18 mouse cellular contexts compared by ENCODE assay signal in genomic region chr1:154139488-154139887, GRCm38 (mm10).
DNase-seq lines count a peak whose midpoint lies in the region; TF ChIP-seq lines count a peak whose summit lies in the region.
"Had no signal": no experiment of that assay in that cellular context is flagged by ENCODE, and none has a peak within 500 bp of the region (broad histone marks: within the 10 kb centered on the region; RNA-seq: fewer than 3 reads in every experiment).

No protein-coding gene starts in this region.

- peak; percentile 39 for DNase-seq in gastrocnemius, adult 2 months
- no peak for DNase-seq in gastrocnemius, postnatal 4 days (ENCODE audit: low spot score in 2 of 2)
- DNase-seq in left cerebral cortex, postnatal 14 days (ENCODE audit: low spot score in 2 of 2) = peak; percentile 40 to 48
- DNase-seq in left cerebral cortex, postnatal 4 days = no peak
- DNase-seq in frontal cortex, adult 2 months (ENCODE audit: extremely low spot score in 1 of 2, low spot score in 1 of 2) = peak; percentile 61 to 72
- peak; percentile 40 to 69 for DNase-seq in layer of hippocampus, postnatal 36 days
- DNase-seq in embryo, embryonic 10.5 days (ENCODE audit: low spot score) = no peak
- DNase-seq: heart, postnatal 14 days; kidney, adult 11 months; right cerebral cortex, postnatal 25 days; thymus, postnatal 14 days had no signal

- intact Hi-C loops in gastrocnemius, adult 2 months (cut with DNase I) = no loop called here
- intact Hi-C loops in left cerebral cortex, postnatal 14 days (cut with DNase I) = no loop called here
- intact Hi-C loops in left cerebral cortex, postnatal 4 days (cut with DNase I) = no loop called here

- no peak overlapping the region for H3K4me3 ChIP-seq in gastrocnemius, adult 2 months
- H3K4me3 ChIP-seq: embryonic facial prominence, embryonic 13.5 days; forebrain, embryonic 10.5 days; hindbrain, embryonic 15.5 days; limb, embryonic 13.5 days; liver, embryonic 15.5 days; midbrain, embryonic 13.5 days had no signal

- no peak overlapping the region for H3K27ac ChIP-seq in gastrocnemius, adult 2 months
- H3K27ac ChIP-seq: embryonic facial prominence, embryonic 13.5 days; forebrain, embryonic 10.5 days; hindbrain, embryonic 15.5 days; kidney, postnatal 0 days; limb, embryonic 13.5 days; liver, embryonic 15.5 days; midbrain, embryonic 13.5 days had no signal

- no peak for TF ChIP-seq CTCF in gastrocnemius, adult 2 months (IDR thresholded peaks at IDR 0.05)

Comparison
In these comparisons a context has a peak if more than half of its experiments do, and no peak if none do; other contexts are left out.
1. DNase-seq: peak in gastrocnemius, adult 2 months (single experiment), left cerebral cortex, postnatal 14 days (2 of 2), frontal cortex, adult 2 months (2 of 2) and layer of hippocampus, postnatal 36 days (2 of 2); none in gastrocnemius, postnatal 4 days (0 of 2), left cerebral cortex, postnatal 4 days (single experiment) and embryo, embryonic 10.5 days (single experiment).